Mouse (Mus musculus) heart, embryonic 16.5 days (tissue): ENCODE results near the gene Olfr432. TPM values are rescaled to one million over a fixed set of nuclear protein-coding genes. Genes with fewer than 3 reads are reported as not detected.
"Not testable (repeated sequence)": the region's sequence is repeated elsewhere in the genome, so short reads cannot be mapped to it uniquely, and the experiment has no call there.

Source experiments
- ATAC-seq: fragments of 200-750 bp; cut with Nextera tagmentation; replicated peaks from 2 replicates; pipeline ENCODE4 v1.8.0; 2017; ENCODE audit warnings: moderate number of reproducible peaks; ENCODE audit not compliant: insufficient read depth, low FRiP score; ENCODE audit errors: extremely low read depth
- H3K27ac ChIP-seq: fragments of 300-500 bp; sonication (generic); 2 replicates; pipeline ENCODE4 v1.5.1; 2014; ENCODE audit warnings: mild to moderate bottlenecking, low read length, control low read depth, moderate library complexity
- H3K27me3 ChIP-seq: fragments of 300-500 bp; sonication (generic); 2 replicates; pipeline ENCODE4 v1.6.1; 2014; ENCODE audit warnings: low read length, mixed read lengths; ENCODE audit not compliant: control insufficient read depth, insufficient read depth
- H3K36me3 ChIP-seq: fragments of 300-500 bp; sonication (generic); 2 replicates; pipeline ENCODE4 v1.6.1; 2014; ENCODE audit not compliant: control insufficient read depth, insufficient read depth
- H3K4me1 ChIP-seq: fragments of 300-500 bp; sonication (generic); 2 replicates; pipeline ENCODE4 v1.6.1; 2014; ENCODE audit warnings: low read length, mixed read lengths; ENCODE audit not compliant: control insufficient read depth, insufficient read depth
- H3K4me2 ChIP-seq: fragments of 300-500 bp; sonication (generic); 2 replicates; pipeline ENCODE4 v1.6.1; 2014; ENCODE audit warnings: low read depth, mild to moderate bottlenecking, control low read depth, low read length
- H3K4me3 ChIP-seq: fragments of 300-500 bp; sonication (generic); 2 replicates; pipeline ENCODE4 v1.5.1; 2014; ENCODE audit warnings: mild to moderate bottlenecking, control low read depth, low read length
- H3K9ac ChIP-seq: fragments of 300-500 bp; sonication (generic); 2 replicates; pipeline ENCODE4 v1.6.1; 2014; ENCODE audit warnings: low read length, control low read depth
- H3K9me3 ChIP-seq: fragments of 300-500 bp; sonication (generic); replicated peaks from 2 replicates; pipeline ENCODE4 v1.6.1; 2016; ENCODE audit warnings: low read length; ENCODE audit not compliant: control insufficient read depth
- WGBS: fragments of 180-500 bp; shearing (Covaris S2); extraction: QIAGEN DNeasy Blood & Tissue Kit; methylation state at CpG from one replicate; pipeline ENCODE4 v1.1.7; 2014; 5-methylcytosine and 5-hydroxymethylcytosine counted together
- polyA plus RNA-seq: library from polyadenylated mRNA; unstranded; fragments of >200 nt; fragmentation: Nextera tagmentation; extraction: Ambion mirVana; gene quantifications from 2 replicates; pipeline ENCODE4 v1.2.1, GENCODE M21; 2015

Olfr432 gene
- polyA plus RNA-seq, 1 experiment from 2014 or later: not detected

DNA sequence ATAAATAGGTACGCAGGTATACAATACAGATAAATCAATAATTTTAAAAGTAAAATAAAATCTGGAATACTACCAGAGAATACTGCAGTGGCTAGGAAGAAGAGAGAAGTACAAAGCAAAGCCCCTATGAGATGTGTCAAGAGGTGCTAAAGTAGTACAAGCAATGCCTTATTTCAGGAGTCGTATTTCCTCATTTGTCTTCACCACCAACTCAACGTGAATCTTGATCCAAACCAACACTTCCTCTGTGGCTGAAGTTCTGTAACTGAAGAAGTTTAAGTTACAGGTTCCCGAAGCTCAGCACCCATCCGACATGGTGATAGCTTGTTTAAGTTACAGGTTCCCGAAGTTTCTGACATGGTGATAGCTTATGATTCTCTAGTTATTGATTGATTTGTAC, 778 bp upstream of the Olfr432 start:
- H3K4me3 ChIP-seq, H3K36me3 ChIP-seq, H3K27me3 ChIP-seq, H3K4me2 ChIP-seq, H3K4me1 ChIP-seq, H3K9me3 ChIP-seq, H3K27ac ChIP-seq, H3K9ac ChIP-seq, ATAC-seq: not testable (repeated sequence)
- 70% methylated on average over 6 of the region's 6 CpGs for WGBS

DNA sequence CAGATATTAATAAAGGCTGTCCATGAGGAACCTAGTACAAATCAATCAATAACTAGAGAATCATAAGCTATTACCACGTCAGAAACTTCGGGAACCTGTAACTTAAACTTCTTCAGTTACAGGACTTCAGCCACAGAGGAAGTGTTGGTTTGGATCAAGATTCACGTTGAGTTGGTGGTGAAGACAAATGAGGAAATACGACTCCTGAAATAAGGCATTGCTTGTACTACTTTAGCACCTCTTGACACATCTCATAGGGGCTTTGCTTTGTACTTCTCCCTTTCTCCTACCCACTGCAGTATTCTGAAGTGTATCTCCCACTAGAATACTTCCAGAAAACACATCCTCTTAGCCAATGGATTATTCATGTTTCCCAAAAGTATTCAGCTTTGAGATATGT, 352 bp downstream of the Olfr432 start:
- H3K36me3 ChIP-seq, H3K4me3 ChIP-seq, H3K9ac ChIP-seq, ATAC-seq, H3K4me1 ChIP-seq, H3K27ac ChIP-seq, H3K9me3 ChIP-seq, H3K4me2 ChIP-seq, H3K27me3 ChIP-seq: not testable (repeated sequence)
- WGBS: 63% methylated on average over 4 of the region's 4 CpGs

DNA sequence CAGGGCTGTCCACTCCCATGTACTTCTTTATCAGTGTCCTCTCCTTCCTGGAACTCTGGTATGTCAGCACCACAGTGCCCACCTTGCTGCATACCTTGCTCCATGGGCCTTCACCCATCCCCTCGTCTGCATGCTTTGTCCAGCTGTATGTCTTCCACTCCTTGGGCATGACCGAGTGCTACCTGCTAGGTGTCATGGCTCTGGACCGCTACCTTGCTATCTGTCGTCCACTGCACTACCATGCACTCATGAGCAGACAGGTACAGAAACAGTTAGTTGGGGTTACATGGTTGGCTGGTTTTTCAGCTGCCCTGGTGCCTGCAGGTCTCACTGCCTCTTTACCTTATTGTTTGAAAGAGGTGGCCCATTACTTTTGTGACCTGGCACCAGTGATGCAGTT, 1.5 kb downstream of the Olfr432 start:
- H3K4me1 ChIP-seq: no peaks in the 10 kb centered on the region
- no peaks in the 10 kb centered on the region for H3K9me3 ChIP-seq
- no peak overlapping the region for H3K9ac ChIP-seq
- no peak overlapping the region for H3K4me3 ChIP-seq
- H3K36me3 ChIP-seq: no peaks in the 10 kb centered on the region
- no peak for ATAC-seq
- no peaks in the 10 kb centered on the region for H3K27me3 ChIP-seq
- WGBS: 82% methylated on average over 4 of the region's 4 CpGs
- H3K4me2 ChIP-seq: no peak overlapping the region
- no peak overlapping the region for H3K27ac ChIP-seq

DNA sequence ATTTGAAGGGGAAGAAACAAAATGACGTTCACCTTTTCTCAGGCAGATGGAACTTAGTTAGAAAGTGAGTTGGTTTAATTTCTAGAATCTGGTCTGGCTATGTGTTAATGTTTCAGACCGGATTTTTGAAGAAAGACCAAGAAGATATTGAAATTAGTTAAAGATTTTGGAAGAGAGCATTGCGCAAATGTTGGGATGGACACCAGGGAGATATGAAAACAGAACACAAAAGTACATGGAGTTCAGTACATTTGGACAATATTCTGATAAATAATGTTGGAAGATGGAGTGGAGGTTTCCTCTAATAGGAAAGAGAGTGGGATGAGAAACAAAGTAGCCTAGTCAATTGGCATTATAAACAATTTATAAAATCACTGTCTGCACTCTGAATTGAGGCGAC, 2.5 kb downstream of the Olfr432 start:
- Histone ChIP-seq H3K4me2 (no peak overlapping the region), H3K36me3 (no peaks in the 10 kb centered on the region), H3K9me3 (no peaks in the 10 kb centered on the region), H3K9ac (no peak overlapping the region), H3K27ac (no peak overlapping the region), H3K27me3 (no peaks in the 10 kb centered on the region), H3K4me1 (no peaks in the 10 kb centered on the region), H3K4me3 (no peak overlapping the region)
- WGBS: 79% methylated on average over 4 of the region's 4 CpGs
- no peak for ATAC-seq

DNA sequence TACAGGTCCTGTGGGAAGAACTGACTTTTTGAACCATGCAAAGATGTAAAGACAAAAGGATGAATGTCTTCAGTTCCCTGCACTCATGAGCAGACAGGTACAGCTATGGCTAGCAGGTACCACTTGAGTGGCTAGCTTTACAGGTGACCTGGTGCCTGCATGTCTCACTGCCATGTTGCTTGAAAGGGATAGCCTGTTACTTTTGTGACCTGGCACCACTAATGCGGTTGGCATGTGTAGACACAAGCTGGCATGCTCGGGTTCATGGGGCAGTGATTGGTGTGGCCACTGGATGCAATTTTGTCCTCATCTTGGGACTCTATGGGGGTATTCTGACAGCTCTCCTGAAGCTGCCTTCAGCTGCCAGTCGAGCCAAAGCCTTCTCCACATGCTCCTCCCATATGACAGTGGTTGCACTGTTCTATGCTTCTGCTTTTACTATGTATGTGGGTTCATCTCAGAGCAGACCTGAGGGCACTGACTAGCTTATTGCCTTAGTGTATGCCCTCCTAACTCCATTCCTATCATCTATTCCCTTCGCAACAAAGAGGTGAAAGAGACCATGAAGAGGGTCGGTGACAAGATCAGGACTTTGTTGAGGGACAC, 3.0 kb downstream of the Olfr432 start:
- H3K9ac ChIP-seq: no peak overlapping the region
- H3K4me1 ChIP-seq: no peaks in the 10 kb centered on the region
- no peaks in the 10 kb centered on the region for H3K36me3 ChIP-seq
- no peaks in the 10 kb centered on the region for H3K9me3 ChIP-seq
- no peak overlapping the region for H3K4me3 ChIP-seq
- 82% methylated on average over 5 of the region's 5 CpGs for WGBS
- ATAC-seq: no peak
- H3K27ac ChIP-seq: no peak overlapping the region
- H3K27me3 ChIP-seq: no peaks in the 10 kb centered on the region
- no peak overlapping the region for H3K4me2 ChIP-seq

DNA sequence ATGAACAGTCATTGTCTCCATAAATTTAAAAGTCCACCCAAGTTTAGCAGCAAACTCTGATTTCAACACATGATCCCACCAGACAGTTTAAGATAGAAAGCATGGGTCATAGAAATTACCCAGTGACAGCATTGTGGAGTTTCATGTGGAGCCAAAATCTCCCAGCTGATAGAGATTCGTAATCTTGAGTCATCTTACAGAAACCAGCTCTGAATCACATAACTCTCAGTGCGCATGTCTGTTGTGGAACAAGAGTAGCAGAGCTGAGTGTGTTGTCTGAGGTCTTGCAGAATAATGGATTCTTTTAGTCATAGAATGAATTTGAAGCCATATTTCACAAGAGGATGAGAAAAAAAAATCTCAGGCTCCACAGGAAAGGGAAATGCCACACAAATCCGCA, 4.0 kb downstream of the Olfr432 start:
- H3K4me3 ChIP-seq: no peak overlapping the region
- ATAC-seq: no peak
- no peak overlapping the region for H3K4me2 ChIP-seq
- no peak overlapping the region for H3K27ac ChIP-seq
- H3K9me3 ChIP-seq: no peaks in the 10 kb centered on the region
- H3K27me3 ChIP-seq: no peaks in the 10 kb centered on the region
- no peaks in the 10 kb centered on the region for H3K4me1 ChIP-seq
- WGBS: 71% methylated on average over 3 of the region's 3 CpGs
- no peaks in the 10 kb centered on the region for H3K36me3 ChIP-seq
- H3K9ac ChIP-seq: no peak overlapping the region

DNA sequence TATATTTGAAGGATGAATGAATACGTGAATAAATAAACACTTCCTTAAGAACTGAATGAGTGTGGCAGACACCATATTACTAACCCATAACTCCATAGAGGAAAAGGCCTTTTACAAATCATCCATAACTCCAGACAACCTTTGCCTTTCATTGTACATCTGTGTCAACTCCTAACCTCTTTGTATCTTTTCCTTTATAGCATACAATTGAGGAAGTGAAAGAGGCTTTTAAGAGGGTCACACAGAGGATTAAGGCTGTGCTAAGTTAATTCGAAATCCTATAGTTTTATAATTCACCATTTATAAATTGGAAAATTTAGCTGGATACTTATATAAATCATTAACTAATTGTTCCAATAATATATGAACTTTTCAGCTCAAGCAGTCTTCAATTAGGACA, 6.2 kb downstream of the Olfr432 start:
- no peak overlapping the region for H3K4me2 ChIP-seq
- H3K4me3 ChIP-seq: no peak overlapping the region
- ATAC-seq: no peak
- H3K9me3 ChIP-seq: no peaks in the 10 kb centered on the region
- no peaks in the 10 kb centered on the region for H3K4me1 ChIP-seq
- no peak overlapping the region for H3K27ac ChIP-seq
- WGBS: 76% methylated on average over 2 of the region's 2 CpGs
- no peaks in the 10 kb centered on the region for H3K27me3 ChIP-seq
- H3K36me3 ChIP-seq: no peaks in the 10 kb centered on the region
- no peak overlapping the region for H3K9ac ChIP-seq

DNA sequence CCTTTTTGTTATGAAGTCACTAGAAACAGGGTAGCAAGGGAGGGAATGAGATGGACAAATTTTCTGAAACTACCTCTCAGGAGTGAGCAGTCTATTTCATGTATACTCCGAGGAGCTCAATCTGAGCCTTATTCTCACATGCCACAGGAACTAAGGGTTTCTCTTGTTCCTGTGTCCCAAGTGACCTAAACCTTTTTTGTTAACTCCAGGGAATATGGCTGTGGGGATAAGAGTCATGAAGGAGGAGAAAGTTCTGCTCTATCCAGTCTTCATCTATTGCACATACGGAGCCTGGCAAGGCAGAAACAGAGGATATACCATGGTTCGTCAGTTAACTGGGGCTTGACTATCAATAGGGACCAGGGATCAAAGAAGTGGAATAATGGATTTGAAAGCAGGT, 17.3 kb downstream of the Olfr432 start, which contains the start of gene Olfr430:
TSS of gene Olfr430 (plus strand) at position 301 of the 400 bp plus-strand sequence.
- Histone ChIP-seq H3K27me3 (no peaks in the 10 kb centered on the region), H3K36me3 (no peaks in the 10 kb centered on the region), H3K9ac (no peak within 1 kb of the TSS), H3K9me3 (no peaks in the 10 kb centered on the region), H3K4me3 (no peak within 1 kb of the TSS), H3K4me1 (no peaks in the 10 kb centered on the region), H3K27ac (no peak within 1 kb of the TSS), H3K4me2 (no peak within 1 kb of the TSS)
- WGBS: 84% methylated on average over 3 of the region's 3 CpGs
- ATAC-seq: no peak

DNA sequence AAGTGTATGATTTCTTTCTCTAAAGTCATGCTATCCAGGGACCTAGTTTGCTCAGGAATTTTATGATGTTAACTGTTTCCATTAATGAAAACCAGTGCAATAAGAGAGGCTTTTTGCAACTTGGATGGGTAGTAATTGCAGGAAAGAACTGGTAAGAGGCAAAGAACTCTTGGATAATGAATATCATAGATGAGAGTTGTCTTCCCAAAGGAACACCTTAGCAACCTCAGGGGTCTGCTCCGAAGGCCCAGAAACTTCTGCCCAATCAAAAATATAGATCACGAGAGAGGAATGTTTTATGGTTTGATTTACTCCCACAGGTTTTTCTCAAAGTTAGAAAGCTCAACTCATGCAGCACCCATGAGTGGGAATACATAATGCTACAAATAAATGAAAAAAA, 35.0 kb downstream of the Olfr432 start, which contains the start of gene Olfr429:
TSS of gene Olfr429 (plus strand) at position 301 of the 400 bp plus-strand sequence.
- Histone ChIP-seq H3K9ac (no peak within 1 kb of the TSS), H3K27ac (no peak within 1 kb of the TSS), H3K4me3 (no peak within 1 kb of the TSS), H3K27me3 (no peaks in the 10 kb centered on the region), H3K9me3 (no peaks in the 10 kb centered on the region), H3K4me2 (no peak within 1 kb of the TSS), H3K4me1 (no peaks in the 10 kb centered on the region), H3K36me3 (no peaks in the 10 kb centered on the region)
- ATAC-seq: no peak
- 86% methylated on average over 2 of the region's 2 CpGs for WGBS
